Mouse (Mus musculus) stomach, embryonic 14.5 days (tissue): ENCODE data around the gene Prkch. TPM values are rescaled to one million over a fixed set of nuclear protein-coding genes. Genes with fewer than 3 reads are reported as not detected.

Experiments used
- ATAC-seq: fragments of 200-750 bp; cut with Nextera tagmentation; 2 replicates; pipeline ENCODE4 v1.8.0; 2017; ENCODE audit warnings: low read depth, moderate TSS enrichment; ENCODE audit not compliant: insufficient number of reproducible peaks, insufficient read depth, low FRiP score
- H3K27ac ChIP-seq: fragments of 300-500 bp; sonication (generic); 2 replicates; pipeline ENCODE4 v1.5.1; 2014; ENCODE audit warnings: mild to moderate bottlenecking, low read length, moderate library complexity, mixed read lengths
- H3K27me3 ChIP-seq: fragments of 300-500 bp; sonication (generic); 2 replicates; pipeline ENCODE4 v1.6.1; 2014; ENCODE audit warnings: low read length, control low read depth, mixed read lengths; ENCODE audit not compliant: control insufficient read depth, insufficient read depth
- H3K36me3 ChIP-seq: fragments of 300-500 bp; sonication (generic); 2 replicates; pipeline ENCODE4 v1.6.1; 2014; ENCODE audit warnings: mild to moderate bottlenecking, control low read depth, low read length, moderate library complexity, mixed read lengths; ENCODE audit not compliant: control insufficient read depth, insufficient read depth
- H3K4me1 ChIP-seq: fragments of 300-500 bp; sonication (generic); 2 replicates; pipeline ENCODE4 v1.6.1; 2014; ENCODE audit warnings: low read length, control low read depth, mixed read lengths; ENCODE audit not compliant: control insufficient read depth, insufficient read depth
- H3K4me2 ChIP-seq: fragments of 300-500 bp; sonication (generic); replicated peaks from 2 replicates; pipeline ENCODE4 v1.6.1; 2014; ENCODE audit warnings: low read depth, low read length, control low read depth
- H3K4me3 ChIP-seq: fragments of 300-500 bp; sonication (generic); 2 replicates; pipeline ENCODE4 v1.5.1; 2014; ENCODE audit warnings: low read depth, low read length, control low read depth
- H3K9ac ChIP-seq: fragments of 300-500 bp; sonication (generic); replicated peaks from 2 replicates; pipeline ENCODE4 v1.6.1; 2014; ENCODE audit warnings: low read depth, mild to moderate bottlenecking, control low read depth, low read length, moderate library complexity, mixed read lengths
- H3K9me3 ChIP-seq: fragments of 300-500 bp; sonication (generic); 2 replicates; pipeline ENCODE4 v1.6.1; 2016; ENCODE audit warnings: low read depth, low read length, control low read depth; ENCODE audit not compliant: control insufficient read depth
- WGBS: fragments of 180-500 bp; shearing (Covaris S2); extraction: QIAGEN DNeasy Blood & Tissue Kit; methylation state at CpG from one replicate; pipeline ENCODE4 v1.1.7; 2014; 5-methylcytosine and 5-hydroxymethylcytosine counted together
- polyA plus RNA-seq: library from polyadenylated mRNA; unstranded; fragments of >200 nt; fragmentation: Nextera tagmentation; extraction: Ambion mirVana; gene quantifications from 2 replicates; pipeline ENCODE4 v1.2.1, GENCODE M21; 2014

Gene Prkch
- polyA plus RNA-seq, 1 experiment from 2014 or later = 12.1 TPM

DNA sequence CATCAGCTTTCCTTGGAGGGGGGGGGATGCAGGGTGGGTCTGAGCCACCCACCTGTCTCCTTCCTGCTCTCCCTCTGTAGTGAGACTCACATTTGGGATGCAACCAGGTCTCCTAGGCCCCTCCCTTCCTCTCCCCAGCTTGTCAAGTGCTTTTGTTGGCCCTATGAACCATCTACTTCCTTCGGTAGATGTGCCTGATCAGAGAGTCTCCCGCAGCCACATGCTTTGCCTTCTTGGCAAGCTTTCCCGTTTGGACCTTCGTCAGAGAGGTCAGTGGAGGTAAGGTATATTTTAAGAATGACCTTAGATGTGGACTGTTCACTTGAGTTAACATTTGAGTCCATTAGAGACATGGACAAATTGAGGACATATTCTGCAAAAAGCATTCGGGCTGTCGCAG is 184.9 kb downstream of the Prkch start:
- H3K27me3 ChIP-seq = no peaks in the 10 kb centered on the region
- H3K9me3 ChIP-seq = no peaks in the 10 kb centered on the region
- no peak overlapping the region for H3K4me3 ChIP-seq
- H3K4me1 ChIP-seq = peaks cover 8% of the 10 kb centered on the region; the same call in 1 of the 2 replicates
- no peaks in the 10 kb centered on the region for H3K36me3 ChIP-seq
- ATAC-seq = no peak
- WGBS = 87% methylated on average over 6 of the region's 6 CpGs
- H3K4me2 ChIP-seq = no peak overlapping the region
- no peak overlapping the region for H3K27ac ChIP-seq
- no peak overlapping the region for H3K9ac ChIP-seq

DNA sequence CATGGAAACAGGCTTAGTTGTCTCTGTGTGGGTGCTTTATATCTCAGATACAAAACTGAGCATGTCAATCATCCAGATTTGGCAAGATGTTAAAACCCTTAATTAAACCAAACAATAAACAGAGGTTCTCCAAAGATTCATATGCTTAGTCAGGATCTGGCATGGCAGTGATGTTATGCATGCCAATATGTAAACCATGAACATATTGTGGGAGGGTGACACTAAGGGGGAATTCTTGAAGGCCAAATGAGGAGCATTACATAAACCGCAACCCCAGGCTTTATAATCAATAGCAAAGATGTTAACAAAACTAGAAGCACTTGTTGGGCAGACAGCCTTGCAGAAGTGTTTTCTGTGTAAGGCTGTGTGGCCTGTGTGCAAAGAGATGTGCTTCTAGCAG is 186.2 kb downstream of the Prkch start:
- H3K27me3 ChIP-seq = no peaks in the 10 kb centered on the region
- ATAC-seq = no peak
- no peak overlapping the region for H3K27ac ChIP-seq
- no peaks in the 10 kb centered on the region for H3K9me3 ChIP-seq
- H3K4me3 ChIP-seq = no peak overlapping the region
- 97% methylated on average over 1 of the region's 1 CpGs for WGBS
- H3K36me3 ChIP-seq = no peaks in the 10 kb centered on the region
- no peaks in the 10 kb centered on the region for H3K4me1 ChIP-seq
- H3K9ac ChIP-seq = no peak overlapping the region
- H3K4me2 ChIP-seq = no peak overlapping the region

DNA sequence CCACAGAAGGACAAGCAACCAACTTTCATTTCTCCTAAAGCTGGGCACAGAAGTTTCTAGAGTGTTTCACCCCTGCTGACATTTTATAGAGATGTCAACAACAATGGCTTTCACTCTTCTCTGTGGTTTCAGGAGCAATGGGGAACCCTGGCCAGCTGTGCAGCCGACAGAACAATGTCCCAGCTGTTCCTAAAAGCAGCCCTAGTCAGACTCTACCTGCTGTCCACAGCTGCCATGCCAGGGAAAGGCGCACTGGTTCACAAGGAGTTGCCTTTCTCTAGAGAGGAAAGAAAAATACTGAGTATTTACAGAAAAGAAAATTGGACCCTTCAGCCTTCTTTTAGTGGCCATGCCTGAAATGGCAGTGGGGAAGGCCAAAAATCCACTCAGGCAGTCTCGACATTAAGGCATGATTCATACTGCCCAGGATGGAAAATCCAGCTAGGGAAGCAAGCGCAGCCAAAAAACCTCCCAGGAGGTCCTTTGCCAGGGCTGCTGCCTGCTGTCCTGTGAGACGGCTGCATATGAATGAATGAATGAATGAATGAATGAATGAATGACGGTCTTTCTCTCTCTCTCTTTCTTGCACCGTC is 190.3 kb downstream of the Prkch start:
- no peak overlapping the region for H3K27ac ChIP-seq
- no peaks in the 10 kb centered on the region for H3K9me3 ChIP-seq
- H3K4me1 ChIP-seq = no peaks in the 10 kb centered on the region
- no peaks in the 10 kb centered on the region for H3K27me3 ChIP-seq
- no peak overlapping the region for H3K4me3 ChIP-seq
- ATAC-seq = no peak
- WGBS = 85% methylated on average over 7 of the region's 7 CpGs
- no peak overlapping the region for H3K4me2 ChIP-seq
- H3K36me3 ChIP-seq = no peaks in the 10 kb centered on the region
- no peak overlapping the region for H3K9ac ChIP-seq

DNA sequence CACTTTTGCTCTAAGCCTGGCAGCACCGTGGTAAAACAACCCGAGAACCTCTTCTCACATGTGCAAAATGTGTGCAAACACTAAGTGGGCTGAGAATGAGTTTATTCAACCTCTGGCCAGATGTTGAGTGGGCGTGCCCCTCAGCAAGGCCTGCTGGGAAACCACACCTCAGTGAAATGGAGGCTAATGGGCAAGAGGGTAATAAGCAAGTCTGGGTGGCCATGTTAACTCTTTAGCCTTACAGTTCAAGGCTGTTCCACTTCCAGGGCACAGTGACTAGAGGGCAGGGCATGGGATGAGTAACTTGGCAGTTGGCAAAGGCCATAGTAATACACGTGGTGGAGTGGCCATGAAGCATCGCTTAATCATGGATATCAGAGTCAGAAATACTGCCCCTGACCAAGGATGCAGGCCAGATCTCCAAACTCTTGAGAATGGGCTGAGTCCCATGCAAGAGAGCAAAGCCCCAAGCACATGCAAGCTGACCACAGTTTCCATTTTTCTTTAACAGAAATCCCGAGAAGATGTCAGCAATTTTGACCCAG is 191.9 kb downstream of the Prkch start:
- H3K27me3 ChIP-seq = no peaks in the 10 kb centered on the region
- H3K4me2 ChIP-seq = no peak overlapping the region
- WGBS = 87% methylated on average over 6 of the region's 6 CpGs
- no peaks in the 10 kb centered on the region for H3K36me3 ChIP-seq
- no peaks in the 10 kb centered on the region for H3K9me3 ChIP-seq
- no peak for ATAC-seq
- no peak overlapping the region for H3K9ac ChIP-seq
- H3K27ac ChIP-seq = no peak overlapping the region
- H3K4me3 ChIP-seq = no peak overlapping the region
- H3K4me1 ChIP-seq = no peaks in the 10 kb centered on the region

DNA sequence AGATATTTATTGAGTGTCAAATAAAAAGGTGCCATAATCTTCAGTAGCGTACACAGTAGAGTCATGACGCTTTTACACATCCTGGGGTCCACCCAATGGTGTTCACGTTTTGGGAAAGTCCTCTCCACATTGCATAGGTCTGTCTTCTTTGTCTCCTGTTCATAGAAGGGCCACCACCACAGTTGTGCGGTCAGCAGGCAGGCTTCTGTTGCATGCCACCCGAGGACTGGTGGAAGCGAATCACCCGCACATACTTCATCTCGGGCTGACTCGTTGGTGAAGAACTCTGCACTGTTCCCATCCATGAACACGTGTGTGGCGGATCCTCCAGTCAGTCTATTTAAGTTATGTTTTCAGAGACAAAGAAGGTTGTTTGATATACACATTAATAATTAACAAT is 193.1 kb downstream of the Prkch start:
- 89% methylated on average over 11 of the region's 11 CpGs for WGBS
- ATAC-seq = no peak
- H3K27ac ChIP-seq = no peak overlapping the region

DNA sequence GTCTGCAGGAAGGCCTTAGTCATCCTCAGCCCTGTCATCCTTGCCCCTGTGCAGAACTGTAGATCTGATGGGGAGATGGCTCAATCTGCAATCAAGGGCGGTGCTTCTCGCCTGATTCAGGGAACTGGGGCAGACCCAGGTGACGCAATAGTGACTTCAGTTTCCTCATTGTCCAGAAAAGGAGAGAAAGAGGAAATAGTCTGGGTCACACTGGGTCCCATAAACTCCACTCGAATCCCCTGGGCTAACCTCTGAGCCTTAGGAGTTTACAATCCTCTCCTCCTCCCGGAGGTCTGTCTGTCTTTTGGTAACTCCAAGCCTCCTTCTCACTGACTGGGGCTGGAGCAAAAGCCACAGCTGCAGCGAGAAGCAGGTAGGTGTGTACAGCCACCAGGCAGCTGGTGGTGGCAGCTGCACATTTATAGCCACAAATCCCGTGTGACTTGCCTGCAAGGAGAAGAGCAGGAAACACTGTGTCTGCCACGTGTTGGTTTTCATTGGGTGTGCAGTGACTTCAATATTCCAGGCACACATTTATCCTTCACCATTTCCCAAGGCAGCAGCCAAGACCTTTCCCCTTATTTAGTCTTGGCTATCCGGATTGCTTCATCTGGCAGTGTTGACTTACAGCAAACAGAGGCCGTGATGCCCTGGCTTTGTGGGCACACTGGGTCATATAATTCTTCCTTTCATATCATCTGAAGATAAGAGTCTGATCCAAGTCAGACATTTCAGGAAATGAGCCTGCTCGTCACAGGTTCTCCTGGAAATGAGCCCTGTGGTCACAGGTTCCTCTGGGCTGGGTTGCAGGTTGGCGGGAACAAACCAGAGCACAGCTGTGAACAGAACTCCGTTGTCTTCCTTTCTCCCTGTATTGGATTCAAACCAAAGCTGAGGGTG is 195.0 kb downstream of the Prkch start:
- WGBS = 64% methylated on average over 13 of the region's 13 CpGs
- H3K4me2 ChIP-seq = no peak overlapping the region
- no peak overlapping the region for H3K9ac ChIP-seq
- H3K36me3 ChIP-seq = no peaks in the 10 kb centered on the region
- no peaks in the 10 kb centered on the region for H3K9me3 ChIP-seq
- no peaks in the 10 kb centered on the region for H3K27me3 ChIP-seq
- no peaks in the 10 kb centered on the region for H3K4me1 ChIP-seq
- H3K27ac ChIP-seq = no peak overlapping the region
- no peak overlapping the region for H3K4me3 ChIP-seq
- no peak for ATAC-seq

More for the DNA sequence above, 193.1 kb downstream of the Prkch start:
- Histone ChIP-seq H3K4me2 (no peak overlapping the region), H3K4me1 (no peaks in the 10 kb centered on the region), H3K9ac (no peak overlapping the region), H3K9me3 (no peaks in the 10 kb centered on the region), H3K4me3 (no peak overlapping the region), H3K27me3 (no peaks in the 10 kb centered on the region), H3K36me3 (no peaks in the 10 kb centered on the region)

DNA sequence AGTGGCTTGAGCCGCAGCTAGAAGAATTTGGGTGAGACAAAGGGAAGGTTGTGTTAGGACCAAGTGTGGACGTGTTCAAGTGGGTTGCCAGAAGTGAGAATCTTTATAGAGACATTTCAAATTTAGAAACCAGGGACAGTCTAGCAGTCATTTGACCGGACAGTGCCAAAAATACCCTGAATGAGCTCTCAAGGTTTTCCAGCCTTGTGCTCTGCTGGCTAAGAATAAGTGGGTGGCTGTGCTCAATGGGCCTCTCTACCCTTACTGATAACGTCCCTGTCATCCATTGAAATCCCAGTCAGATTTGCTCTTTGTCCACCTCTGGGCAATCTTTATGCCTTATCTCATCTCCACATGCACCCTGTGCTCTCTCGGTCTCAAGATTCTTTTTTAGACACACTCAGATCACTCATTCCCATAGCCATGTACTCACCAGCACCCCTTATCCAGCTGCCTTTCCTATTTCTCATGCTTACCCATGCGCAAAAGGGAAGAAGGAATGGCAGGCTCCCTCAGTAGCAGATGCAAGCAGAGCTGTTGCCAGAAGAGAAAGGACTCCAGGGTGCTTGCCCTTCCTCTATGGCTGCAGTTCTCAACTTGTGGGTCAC is 196.9 kb downstream of the Prkch start:
- Histone ChIP-seq H3K9ac (no peak overlapping the region), H3K27ac (no peak overlapping the region), H3K4me3 (no peak overlapping the region), H3K4me2 (no peak overlapping the region), H3K27me3 (no peaks in the 10 kb centered on the region), H3K9me3 (no peaks in the 10 kb centered on the region), H3K4me1 (no peaks in the 10 kb centered on the region), H3K36me3 (no peaks in the 10 kb centered on the region)
- no peak for ATAC-seq
- 84% methylated on average over 6 of the region's 6 CpGs for WGBS

DNA sequence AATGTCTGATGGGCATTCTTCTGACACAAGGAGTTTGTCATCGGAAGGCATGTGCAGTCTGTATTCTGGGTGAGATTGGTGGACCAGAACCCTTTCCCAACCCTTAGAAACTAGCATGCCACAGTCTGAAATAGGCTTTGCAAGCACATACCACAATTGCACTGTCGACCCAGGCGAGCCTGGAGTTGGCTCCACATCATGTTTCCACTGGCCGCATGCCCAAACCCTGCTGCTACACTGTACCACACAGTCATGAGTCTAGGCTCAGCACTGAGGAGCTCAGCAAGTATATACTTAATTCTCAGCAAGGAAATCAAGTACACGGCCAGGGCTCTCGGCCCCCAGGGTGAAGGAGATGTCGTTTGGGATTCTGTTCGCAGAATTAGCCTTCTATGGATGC is 202.3 kb downstream of the Prkch start:
- Histone ChIP-seq H3K9me3 (no peaks in the 10 kb centered on the region), H3K27ac (no peak overlapping the region), H3K4me1 (0 out of 2 replicates have a peak, but pooled peaks cover 3% of the 10 kb centered on the region), H3K9ac (no peak overlapping the region), H3K36me3 (no peaks in the 10 kb centered on the region), H3K4me2 (no peak overlapping the region), H3K4me3 (no peak overlapping the region), H3K27me3 (no peaks in the 10 kb centered on the region)
- no peak for ATAC-seq
- 75% methylated on average over 8 of the region's 8 CpGs for WGBS
